Mouse (Mus musculus) liver, adult 2 months (tissue): ENCODE results near the gene Katnal1. TPM values are rescaled to one million over a fixed set of nuclear protein-coding genes. Genes with fewer than 3 reads are reported as not detected.

Experiments used
- DNase-seq: peaks from one replicate; pipeline ENCODE4 v3.0.0-alpha.2; 2011; ENCODE audit warnings: low read depth, low spot score; ENCODE audit errors: extremely low read depth
- H3K27ac ChIP-seq: fragments of 200-500 bp; replicated peaks from 2 replicates; pipeline ENCODE4 v1.5.1; 2012; ENCODE audit warnings: low read depth, mild to moderate bottlenecking, control low read depth, inconsistent platforms, low read length; ENCODE audit not compliant: insufficient read depth
- H3K27me3 ChIP-seq: fragments of 200-500 bp; 2 replicates; pipeline ENCODE4 v1.6.1; 2012; ENCODE audit warnings: mild to moderate bottlenecking, moderate library complexity, low read length, inconsistent platforms; ENCODE audit not compliant: control insufficient read depth, insufficient read depth
- H3K36me3 ChIP-seq: fragments of 200-500 bp; 2 replicates; pipeline ENCODE4 v1.6.1; 2012; ENCODE audit warnings: low read length, inconsistent platforms; ENCODE audit not compliant: control insufficient read depth, insufficient read depth
- H3K4me1 ChIP-seq: fragments of 200-500 bp; 2 replicates; pipeline ENCODE4 v1.6.1; 2011; ENCODE audit warnings: low read length; ENCODE audit not compliant: control insufficient read depth, insufficient read depth
- H3K4me3 ChIP-seq: fragments of 200-500 bp; 2 replicates; pipeline ENCODE4 v1.5.1; 2011; ENCODE audit warnings: low read depth, mild to moderate bottlenecking, control low read depth, low read length, moderate library complexity; ENCODE audit not compliant: insufficient read depth
- H3K79me2 ChIP-seq: fragments of 200-500 bp; 2 replicates; pipeline ENCODE4 v1.6.1; 2012; ENCODE audit warnings: inconsistent platforms, mild to moderate bottlenecking, low read length, moderate library complexity; ENCODE audit not compliant: control insufficient read depth, insufficient read depth
- H3K9ac ChIP-seq: fragments of 200-500 bp; 2 replicates; pipeline ENCODE4 v1.6.1; 2012; ENCODE audit warnings: low read depth, mild to moderate bottlenecking, control low read depth, inconsistent platforms, low read length
- CTCF ChIP-seq: fragments of 200-500 bp; IDR thresholded peaks from 2 replicates; pipeline ENCODE4 v1.5.1; 2011; ENCODE audit warnings: low read depth, low read length, control low read depth
- POLR2A ChIP-seq: fragments of 200-500 bp; IDR thresholded peaks from 2 replicates; pipeline ENCODE4 v1.6.1; 2011; ENCODE audit warnings: low read length, control low read depth; ENCODE audit not compliant: insufficient read depth; ENCODE audit errors: extremely low read depth
- WGBS: fragments of 180-500 bp; shearing (Covaris S2); methylation state at CpG from one replicate; pipeline ENCODE4 v1.1.7; 2018; 5-methylcytosine and 5-hydroxymethylcytosine counted together
- polyA plus RNA-seq: library from polyadenylated mRNA; depleted of rRNA; stranded (reverse); fragments of >200 nt; gene quantifications from 2 replicates; pipeline ENCODE4 v1.2.3, GENCODE M21; 2012
- total RNA-seq: library from RNA; depleted of rRNA; stranded (reverse); fragments of >200 nt; gene quantifications from 2 replicates; pipeline ENCODE4 v1.2.3, GENCODE M21; 2014

Gene Katnal1
- total and polyA plus RNA-seq, 2 experiments, result 1.5 to 3.9 TPM

- WGBS, result 45% methylated on average over 8 of the region's 8 CpGs
- Histone ChIP-seq H3K79me2 (no peaks in the 10 kb centered on the region), H3K27me3 (no peaks in the 10 kb centered on the region), H3K36me3 (no peaks in the 10 kb centered on the region), H3K9ac (no peak overlapping the region), H3K4me3 (no peak overlapping the region), H3K4me1 (peaks cover 2% of the 10 kb centered on the region), H3K27ac (no peak overlapping the region)
- peak; percentile 66 for DNase-seq
- TF ChIP-seq POLR2A (no peak), CTCF (no peak)
These were observed 4.6 kb upstream of the Katnal1 start for GRCm38 (mm10) chr5:148933767-148934166.

GRCm38 (mm10) chr5:148931301-148931700 lies 2.2 kb upstream of the Katnal1 start:
- no peak overlapping the region for H3K9ac ChIP-seq
- H3K27me3 ChIP-seq, result no peaks in the 10 kb centered on the region
- H3K27ac ChIP-seq, result no peak overlapping the region
- H3K4me3 ChIP-seq, result no peak overlapping the region
- no peaks in the 10 kb centered on the region for H3K36me3 ChIP-seq
- DNase-seq, result no peak
- WGBS, result 84% methylated on average over 1 of the region's 1 CpGs
- TF ChIP-seq POLR2A (no peak), CTCF (no peak)
- H3K79me2 ChIP-seq, result no peaks in the 10 kb centered on the region
- peaks cover under 1% of the 10 kb centered on the region for H3K4me1 ChIP-seq

- peak overlapping the region; percentile 84 for H3K9ac ChIP-seq
- peak overlapping the region; percentile 63 for H3K27ac ChIP-seq
- H3K36me3 ChIP-seq, result no peaks in the 10 kb centered on the region
- H3K27me3 ChIP-seq, result no peaks in the 10 kb centered on the region
- under 1% methylated on average over 69 of the region's 69 CpGs for WGBS
- peak overlapping the region; percentile 74 for H3K4me3 ChIP-seq
- DNase-seq, result peak; percentile 86
- H3K79me2 ChIP-seq, result no peaks in the 10 kb centered on the region
- TF ChIP-seq CTCF, result no peak
- TF ChIP-seq POLR2A, result no peak
- peaks cover 11% of the 10 kb centered on the region for H3K4me1 ChIP-seq
These were observed 571 bp downstream of the Katnal1 start for GRCm38 (mm10) chr5:148928382-148929115.

- Histone ChIP-seq H3K36me3 (no peaks in the 10 kb centered on the region), H3K4me1 (peaks cover 11% of the 10 kb centered on the region), H3K4me3 (peak overlapping the region; percentile 74; the same call in 1 of the 2 replicates), H3K27me3 (no peaks in the 10 kb centered on the region), H3K9ac (no peak overlapping the region), H3K27ac (no peak overlapping the region), H3K79me2 (no peaks in the 10 kb centered on the region)
- no peak for TF ChIP-seq POLR2A
- TF ChIP-seq CTCF, result no peak
- WGBS, result 35% methylated on average over 5 of the region's 5 CpGs
- no peak for DNase-seq
These were observed 1.4 kb downstream of the Katnal1 start for GRCm38 (mm10) chr5:148927717-148928223.

GRCm38 (mm10) chr5:148924586-148924985 lies 4.5 kb downstream of the Katnal1 start:
- Histone ChIP-seq H3K27ac (no peak overlapping the region; the same call in 1 of the 2 replicates), H3K27me3 (no peaks in the 10 kb centered on the region), H3K79me2 (no peaks in the 10 kb centered on the region), H3K9ac (no peak overlapping the region), H3K4me1 (peaks cover 11% of the 10 kb centered on the region), H3K4me3 (no peak overlapping the region), H3K36me3 (no peaks in the 10 kb centered on the region)
- 57% methylated on average over 12 of the region's 12 CpGs for WGBS
- DNase-seq, result no peak
- TF ChIP-seq CTCF (no peak), POLR2A (no peak)

GRCm38 (mm10) chr5:148924051-148924450 lies 5.1 kb downstream of the Katnal1 start:
- peak overlapping the region; percentile 38; the same call in 1 of the 2 replicates for H3K4me3 ChIP-seq
- no peaks in the 10 kb centered on the region for H3K27me3 ChIP-seq
- WGBS, result 31% methylated on average over 9 of the region's 9 CpGs
- peak; percentile 71 for DNase-seq
- peak overlapping the region; percentile 24; the same call in 1 of the 2 replicates for H3K27ac ChIP-seq
- no peaks in the 10 kb centered on the region for H3K79me2 ChIP-seq
- TF ChIP-seq CTCF (no peak), POLR2A (no peak)
- H3K36me3 ChIP-seq, result 0 out of 2 replicates have a peak, but pooled peaks cover 3% of the 10 kb centered on the region
- peaks cover 11% of the 10 kb centered on the region for H3K4me1 ChIP-seq
- no peak overlapping the region for H3K9ac ChIP-seq
